Mouse (Mus musculus): ENCODE results near the gene Slc12a9. TPM values are rescaled to one million over a fixed set of nuclear protein-coding genes. Genes with fewer than 3 reads are reported as not detected.

Gene Slc12a9
- polyA plus RNA-seq, 1 experiment from 2014 or later, result 27.5 TPM

DNA sequence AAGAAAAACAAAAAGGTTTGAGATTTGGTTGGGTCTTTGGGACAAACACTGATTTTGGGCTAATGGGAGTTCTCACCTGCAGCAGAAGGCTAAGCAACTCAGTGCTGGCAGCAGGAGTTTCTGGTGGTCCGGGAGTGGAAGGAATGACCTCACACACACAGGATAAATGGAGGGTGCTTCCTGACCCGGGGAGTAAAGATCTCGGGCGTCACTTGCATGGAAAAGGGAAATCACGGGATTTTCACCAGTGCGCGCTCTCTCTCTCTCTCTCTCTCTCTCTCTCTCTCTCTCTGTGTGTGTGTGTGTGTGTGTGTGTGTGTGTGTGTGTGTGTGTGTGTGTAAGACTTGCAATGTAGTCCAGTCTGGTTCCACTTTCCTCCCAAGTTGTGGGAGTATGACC lies 14.5 kb upstream of the Slc12a9 start:
- no peak for TF ChIP-seq CTCF (IDR thresholded peaks at IDR 0.05)
- DNase-seq (ENCODE audit: low read depth, low spot score), result no peak
- POLR2A ChIA-PET, result no interaction called here

DNA sequence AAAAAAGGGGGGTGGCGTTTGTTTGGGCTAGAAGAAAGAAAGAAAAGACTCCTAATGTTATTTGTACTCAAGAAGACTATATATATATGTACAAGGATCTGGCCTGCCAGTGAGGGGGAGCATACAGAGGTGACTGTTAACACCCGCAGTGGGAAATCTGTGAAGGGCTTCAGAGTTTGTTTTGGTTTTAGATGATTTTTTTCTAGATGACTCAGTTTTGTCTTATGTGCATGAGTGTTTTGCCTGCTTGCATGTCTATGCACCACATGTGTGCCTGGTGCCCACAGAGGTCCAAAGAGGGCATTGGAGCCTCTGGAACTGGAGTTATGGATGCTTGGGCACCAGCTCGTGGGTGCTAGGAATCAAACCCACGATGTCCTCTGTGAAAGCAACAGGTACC lies 13.6 kb upstream of the Slc12a9 start:
- H3K27me3 ChIP-seq, result no peaks in the 10 kb centered on the region
- ChIA-PET POLR2A (no interaction called here), CTCF (no interaction called here)
- TF ChIP-seq CTCF (IDR thresholded peaks at IDR 0.05), result no peak
- DNase-seq (ENCODE audit: low read depth, low spot score) (no peak), ATAC-seq (no peak)
- in situ Hi-C loops (cut with MboI; ENCODE audit: low pct_unique_long_range_greater_than_20kb), result no loop called here

More for the DNA sequence above, 14.5 kb upstream of the Slc12a9 start:
- H3K27me3 ChIP-seq, result no peaks in the 10 kb centered on the region
- in situ Hi-C loops (cut with MboI; ENCODE audit: low pct_unique_long_range_greater_than_20kb), result no loop called here
- no peak for ATAC-seq
- CTCF ChIA-PET, result no interaction called here

DNA sequence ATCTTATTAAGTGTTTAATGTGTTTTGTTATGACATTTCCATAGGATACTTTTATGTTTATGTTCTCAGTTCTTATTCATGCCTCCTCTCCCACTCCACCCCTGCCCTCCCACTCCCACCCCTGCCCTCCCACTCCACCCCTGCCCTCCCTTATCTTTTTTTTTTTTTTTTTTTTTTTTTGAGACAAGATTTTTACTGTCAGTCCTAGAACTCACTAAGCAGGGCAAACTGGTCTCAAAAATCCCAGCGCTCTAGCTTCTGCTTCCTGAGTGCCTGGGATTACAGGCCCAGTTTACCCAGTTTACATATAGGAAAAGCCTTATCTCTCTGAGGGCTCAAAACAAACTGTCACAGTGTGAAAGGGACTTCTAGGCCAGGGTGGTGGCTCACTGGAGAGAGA lies 13.0 kb upstream of the Slc12a9 start:
- in situ Hi-C loops (cut with MboI; ENCODE audit: low pct_unique_long_range_greater_than_20kb), result no loop called here
- H3K27me3 ChIP-seq, result no peaks in the 10 kb centered on the region
- ChIA-PET POLR2A (no interaction called here), CTCF (no interaction called here)
- ATAC-seq (no peak), DNase-seq (ENCODE audit: low read depth, low spot score) (no peak)
- no peak for TF ChIP-seq CTCF (IDR thresholded peaks at IDR 0.05)

DNA sequence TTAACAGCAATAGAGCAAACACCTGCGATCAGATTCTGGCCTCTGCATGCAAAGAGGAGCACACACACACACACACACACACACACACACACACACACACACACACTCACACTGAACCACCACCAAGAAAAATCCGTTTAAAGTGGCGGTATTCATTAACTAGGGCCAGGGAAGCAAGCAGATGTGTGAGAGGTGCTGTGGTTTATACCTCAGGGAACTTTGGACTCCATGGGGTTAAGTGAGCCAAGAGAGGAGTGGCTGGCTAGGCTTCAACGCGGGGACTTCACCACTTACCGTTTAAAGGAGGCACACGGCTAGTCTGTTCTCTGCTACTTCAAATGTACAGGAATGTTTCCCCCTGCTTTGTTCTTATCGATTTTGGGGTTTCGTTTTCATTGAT lies 12.4 kb upstream of the Slc12a9 start:
- ATAC-seq (no peak), DNase-seq (ENCODE audit: low read depth, low spot score) (no peak)
- ChIA-PET POLR2A (no interaction called here), CTCF (interaction anchor here (3.1 kb wide), 1 partner anchor 12 kb away, joined by 12 read pairs; the partner anchor contains the start of gene Slc12a9)
- TF ChIP-seq CTCF (IDR thresholded peaks at IDR 0.05), result no peak
- H3K27me3 ChIP-seq, result no peaks in the 10 kb centered on the region
- in situ Hi-C loops (cut with MboI; ENCODE audit: low pct_unique_long_range_greater_than_20kb), result no loop called here

DNA sequence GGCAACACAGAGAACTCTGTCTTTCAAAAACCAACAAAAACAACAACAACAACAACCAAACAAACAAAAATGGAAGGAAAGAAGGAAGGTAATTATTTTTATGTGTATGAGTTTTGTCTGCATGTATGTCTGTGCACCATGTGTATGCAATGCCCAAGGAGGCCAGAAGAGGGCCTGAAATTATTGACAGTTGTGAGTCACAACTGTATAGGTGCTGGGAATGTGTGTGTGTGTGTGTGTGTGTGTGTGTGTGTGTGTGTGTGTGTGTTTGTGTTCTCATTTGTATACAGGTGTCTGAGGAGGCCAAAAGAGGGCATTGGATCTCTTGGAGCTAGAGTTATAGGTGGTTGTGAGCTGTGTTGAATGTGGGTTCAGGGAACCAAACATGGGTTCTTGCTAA lies 10.5 kb upstream of the Slc12a9 start:
- DNase-seq (ENCODE audit: low read depth, low spot score) (no peak), ATAC-seq (no peak)
- TF ChIP-seq CTCF (IDR thresholded peaks at IDR 0.05), result no peak
- in situ Hi-C loops (cut with MboI; ENCODE audit: low pct_unique_long_range_greater_than_20kb), result no loop called here
- CTCF ChIA-PET, result interaction anchor here (0.9 to 3.1 kb wide), 3 partner anchors 9 to 129 kb away, joined by 3 to 12 read pairs (median 3); partner anchors contain the start of gene Slc12a9
- no peaks in the 10 kb centered on the region for H3K27me3 ChIP-seq
- POLR2A ChIA-PET, result interaction anchor here (1.3 kb wide), 1 partner anchor 14 kb away, joined by 4 read pairs; no protein-coding TSS in a partner anchor

DNA sequence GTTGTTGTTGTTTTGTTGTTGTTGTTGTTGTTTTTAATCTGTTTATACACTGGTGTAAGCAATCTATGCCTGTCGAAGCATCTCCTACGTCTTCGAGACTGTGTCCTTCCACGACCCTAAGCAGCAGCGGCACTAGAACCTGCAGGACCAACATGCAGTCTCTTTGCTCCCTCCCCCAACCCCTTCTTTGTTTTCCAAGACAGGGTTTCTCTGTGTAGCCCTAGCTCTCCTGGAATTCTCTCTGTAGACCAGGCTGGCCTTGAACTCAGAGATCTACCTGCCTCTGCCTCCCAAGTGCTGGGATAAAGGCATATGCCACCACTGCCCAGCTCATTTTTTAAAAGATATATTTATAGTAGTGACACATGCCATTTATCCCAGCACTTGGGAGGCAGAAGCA lies 10.0 kb upstream of the Slc12a9 start:
- no peak for DNase-seq (ENCODE audit: low read depth, low spot score)
- ATAC-seq, result no peak
- in situ Hi-C loops (cut with MboI; ENCODE audit: low pct_unique_long_range_greater_than_20kb), result no loop called here
- CTCF ChIA-PET, result interaction anchor here (0.9 to 3.1 kb wide), 2 partner anchors 10 to 129 kb away, joined by 3 to 12 read pairs; partner anchors contain the start of gene Slc12a9
- no peaks in the 10 kb centered on the region for H3K27me3 ChIP-seq
- TF ChIP-seq CTCF (IDR thresholded peaks at IDR 0.05), result no peak
- POLR2A ChIA-PET, result interaction anchor here (0.7 kb wide), 1 partner anchor 31 kb away, joined by 3 read pairs; no protein-coding TSS in a partner anchor

DNA sequence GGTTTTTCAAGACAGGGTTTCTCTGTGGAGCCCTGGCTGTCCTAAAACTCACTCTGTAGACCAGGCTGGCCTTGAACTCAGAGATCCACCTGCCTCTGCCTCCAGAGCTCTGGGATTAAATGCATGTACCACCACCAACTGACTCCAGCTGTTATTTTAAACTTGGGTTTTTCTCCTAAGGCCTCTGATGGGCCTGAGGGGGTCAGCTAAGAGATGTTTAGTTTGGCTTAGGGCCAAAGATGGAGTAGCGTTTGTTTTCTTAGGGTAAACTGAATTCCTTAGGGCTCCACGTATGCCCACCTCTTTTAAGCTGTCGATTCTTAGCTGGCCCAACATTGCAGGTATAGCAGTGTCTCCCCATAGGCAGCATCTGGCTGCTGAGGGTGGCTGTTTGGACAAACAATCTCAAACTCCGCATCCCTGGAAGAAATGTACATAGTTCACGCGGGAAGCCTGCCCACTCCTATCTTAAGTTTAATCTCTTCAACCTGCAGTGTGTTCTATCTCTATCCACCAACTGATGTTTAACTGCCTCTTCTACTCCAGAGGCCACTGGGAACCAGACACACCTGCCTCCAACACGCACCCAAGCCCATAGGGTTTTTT lies 9.1 kb upstream of the Slc12a9 start:
- POLR2A ChIA-PET, result interaction anchor here (0.7 kb wide), 1 partner anchor 57 kb away, joined by 6 read pairs; no protein-coding TSS in a partner anchor
- CTCF ChIA-PET, result interaction anchor here (2.2 to 3.1 kb wide), 2 partner anchors 9 to 17 kb away, joined by 7 to 12 read pairs; partner anchors contain the start of gene Slc12a9
- TF ChIP-seq CTCF (IDR thresholded peaks at IDR 0.05), result no peak
- DNase-seq (ENCODE audit: low read depth, low spot score) (no peak), ATAC-seq (no peak)
- in situ Hi-C loops (cut with MboI; ENCODE audit: low pct_unique_long_range_greater_than_20kb), result no loop called here
- no peaks in the 10 kb centered on the region for H3K27me3 ChIP-seq

DNA sequence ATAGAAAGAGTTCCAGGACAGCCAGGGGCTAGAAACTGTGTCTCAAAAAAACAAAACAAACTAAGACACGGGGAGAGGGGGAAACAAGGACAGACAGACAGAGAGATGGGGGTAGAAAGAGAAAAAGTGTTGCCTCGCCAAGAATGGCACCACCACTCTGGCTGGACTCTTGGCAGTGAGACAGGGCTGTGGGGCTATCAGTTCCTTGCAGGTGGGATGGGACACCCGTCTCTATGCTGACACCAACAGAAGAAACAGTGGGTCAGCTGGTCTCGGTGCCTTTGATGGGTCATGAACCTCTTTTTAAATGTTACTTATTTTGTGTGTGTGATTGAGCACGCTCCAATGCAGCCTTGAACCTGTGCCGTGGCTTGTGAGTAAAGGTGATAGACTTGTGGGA lies 6.8 kb upstream of the Slc12a9 start:
- in situ Hi-C loops (cut with MboI; ENCODE audit: low pct_unique_long_range_greater_than_20kb), result no loop called here
- DNase-seq (ENCODE audit: low read depth, low spot score), result no peak
- no peak for TF ChIP-seq CTCF (IDR thresholded peaks at IDR 0.05)
- ChIA-PET CTCF (interaction anchor here (2.2 kb wide), 1 partner anchor 19 kb away, joined by 7 read pairs; no protein-coding TSS in a partner anchor), POLR2A (interaction anchor here (0.6 kb wide), 1 partner anchor 24 kb away, joined by 9 read pairs; no protein-coding TSS in a partner anchor)
- H3K27me3 ChIP-seq, result no peaks in the 10 kb centered on the region
- no peak for ATAC-seq

DNA sequence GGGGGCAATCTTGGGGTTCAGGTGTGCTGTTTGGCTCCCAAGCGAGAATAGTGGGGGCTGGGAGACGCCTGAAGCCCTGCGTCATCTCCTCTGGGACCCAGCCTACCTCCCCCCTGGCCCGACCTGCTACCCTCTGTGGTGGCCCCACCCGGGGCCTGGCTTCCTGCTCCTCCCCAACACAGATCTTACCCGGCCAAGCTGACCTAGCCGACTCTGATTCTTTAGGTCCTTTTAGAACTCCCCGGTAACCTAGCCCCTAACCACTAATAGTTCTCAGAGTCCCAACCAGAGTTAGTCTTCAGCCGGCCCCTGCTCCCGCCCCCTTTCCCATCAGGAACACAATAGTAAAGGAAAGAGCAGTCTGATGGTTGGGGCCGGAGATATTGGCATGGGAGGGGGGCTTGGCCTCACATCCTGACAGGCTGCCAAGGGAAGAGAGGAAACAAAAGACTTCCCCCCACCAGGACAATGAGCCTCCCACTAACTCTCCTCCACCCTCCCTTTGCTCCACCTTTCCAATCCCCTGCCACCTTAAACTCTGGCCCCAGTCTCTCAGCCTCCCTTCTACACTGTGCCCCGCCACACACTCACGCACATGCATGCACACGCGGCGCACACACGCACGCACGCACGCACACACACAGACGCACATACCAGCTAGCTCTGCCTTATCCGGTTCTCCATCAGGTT lies 6.0 kb upstream of the Slc12a9 start:
- ATAC-seq, result no peak
- in situ Hi-C loops (cut with MboI; ENCODE audit: low pct_unique_long_range_greater_than_20kb), result loop anchor here (5.0 kb wide), 1 partner anchor 163 kb away; the partner anchor contains the start of gene Pop7
- POLR2A ChIA-PET, result interaction anchor here (0.6 kb wide), 1 partner anchor 72 kb away, joined by 3 read pairs; no protein-coding TSS in a partner anchor

DNA sequence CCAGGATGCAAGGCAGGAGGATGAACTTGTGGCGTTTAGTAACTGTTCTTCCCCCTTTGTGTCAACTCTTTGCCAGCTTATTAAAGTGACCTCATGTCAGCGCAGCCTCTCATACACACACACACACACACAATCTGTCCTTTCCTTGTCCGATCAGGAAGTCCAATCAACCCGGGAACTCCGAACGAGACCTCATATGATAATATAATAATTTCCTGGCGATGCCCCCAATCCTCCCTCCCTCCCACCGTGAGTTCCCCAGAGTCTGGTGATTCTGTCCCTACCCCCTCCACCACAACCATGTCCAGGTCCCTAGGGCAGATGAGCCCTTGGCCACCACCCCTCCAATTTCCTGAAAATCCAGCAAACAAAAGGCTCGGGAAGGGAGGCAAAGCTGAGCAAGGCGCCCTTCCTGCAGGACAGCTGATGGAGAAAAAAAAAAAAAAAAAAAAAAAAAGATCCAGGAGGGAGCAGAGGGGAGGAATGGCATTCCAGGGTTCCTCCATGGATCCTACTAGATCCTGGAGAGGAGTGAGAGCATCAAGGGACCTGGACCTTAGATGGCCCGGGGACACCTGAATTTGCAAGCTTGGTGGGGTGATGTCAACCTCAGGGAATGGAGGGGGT lies 5.4 kb upstream of the Slc12a9 start:
- CTCF ChIA-PET, result interaction anchor here (1.5 kb wide), 1 partner anchor 20 kb away, joined by 4 read pairs; no protein-coding TSS in a partner anchor
- ATAC-seq (no peak), DNase-seq (ENCODE audit: low read depth, low spot score) (no peak)
- in situ Hi-C loops (cut with MboI; ENCODE audit: low pct_unique_long_range_greater_than_20kb), result loop anchor here (5.0 kb wide), 1 partner anchor 164 kb away; the partner anchor contains the start of gene Pop7
- no peaks in the 10 kb centered on the region for H3K27me3 ChIP-seq
- TF ChIP-seq CTCF (IDR thresholded peaks at IDR 0.05), result no peak
- POLR2A ChIA-PET, result interaction anchor here (0.6 kb wide), 2 partner anchors 73 to 352 kb away, joined by 3 read pairs; partner anchors contain the start of gene Plod3

More for the DNA sequence above, 6.0 kb upstream of the Slc12a9 start:
- CTCF ChIA-PET, result no interaction called here
- no peak for TF ChIP-seq CTCF (IDR thresholded peaks at IDR 0.05)
- DNase-seq (ENCODE audit: low read depth, low spot score), result no peak
- no peaks in the 10 kb centered on the region for H3K27me3 ChIP-seq
